Comparison of ENCODE assay signal across 21 mouse cellular contexts in the genomic region with DNA sequence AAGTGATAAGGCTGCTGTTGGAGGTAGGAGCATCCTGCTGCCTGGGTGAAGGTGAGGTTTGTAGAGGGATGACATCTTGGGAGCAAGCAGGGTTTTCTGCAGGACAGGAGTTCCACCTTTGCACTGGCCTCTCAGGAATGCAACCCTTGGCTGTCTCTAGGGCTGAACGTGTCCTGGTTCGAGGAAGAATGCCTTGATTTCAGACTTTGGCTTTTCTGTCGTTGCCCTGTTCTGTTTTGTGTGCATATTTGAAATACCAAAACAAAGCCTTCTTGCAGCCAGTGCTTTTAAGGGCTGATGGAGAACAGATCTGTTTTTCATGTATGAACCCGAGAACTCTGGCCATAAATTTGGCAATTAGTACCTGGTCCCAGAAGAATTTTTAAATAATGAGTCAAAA.
DNase-seq lines count a peak whose midpoint lies in the region; ATAC-seq lines count a peak whose summit lies in the region.
"Had no signal": no experiment of that assay in that cellular context is flagged by ENCODE, and none has a peak within 500 bp of the region (broad histone marks: within the 10 kb centered on the region; RNA-seq: fewer than 3 reads in every experiment).

No protein-coding gene starts in this region.

- WGBS in heart, embryonic 14.5 days: 11% methylated on average over 4 of the region's 4 CpGs
- 17% methylated on average over 4 of the region's 4 CpGs for WGBS in heart, embryonic 12.5 days
- 14% methylated on average over 4 of the region's 4 CpGs for WGBS in embryonic facial prominence, embryonic 14.5 days
- WGBS in kidney, embryonic 15.5 days: 37% methylated on average over 4 of the region's 4 CpGs
- WGBS in limb, embryonic 12.5 days: 9% methylated on average over 4 of the region's 4 CpGs
- 24% methylated on average over 4 of the region's 4 CpGs for WGBS in intestine, embryonic 16.5 days

- H3K4me1 ChIP-seq in heart, embryonic 14.5 days (ENCODE audit: control insufficient read depth in 2 of 2, insufficient read depth in 2 of 2, low read length in 2 of 2): peaks cover 11 to 43% of the 10 kb centered on the region in 2 experiments
- H3K4me1 ChIP-seq in heart, embryonic 12.5 days (replicated peaks): peaks cover 64% of the 10 kb centered on the region
- H3K4me1 ChIP-seq in embryonic facial prominence, embryonic 14.5 days (ENCODE audit: control insufficient read depth, insufficient read depth, low read length): peaks cover 13% of the 10 kb centered on the region
- H3K4me1 ChIP-seq in kidney, embryonic 15.5 days: peaks cover 28% of the 10 kb centered on the region
- peaks cover 61% of the 10 kb centered on the region for H3K4me1 ChIP-seq in limb, embryonic 12.5 days (replicated peaks)
- peaks cover 17% of the 10 kb centered on the region for H3K4me1 ChIP-seq in intestine, embryonic 16.5 days (ENCODE audit: control insufficient read depth, insufficient read depth, low read length)
- H3K4me1 ChIP-seq: hindbrain, embryonic 15.5 days had no signal

- H3K27me3 ChIP-seq in heart, embryonic 14.5 days (ENCODE audit: control insufficient read depth, insufficient read depth, low read length): no peaks in the 10 kb centered on the region
- H3K27me3 ChIP-seq in heart, embryonic 12.5 days (replicated peaks): no peaks in the 10 kb centered on the region
- no peaks in the 10 kb centered on the region for H3K27me3 ChIP-seq in embryonic facial prominence, embryonic 14.5 days (replicated peaks; ENCODE audit: control insufficient read depth, insufficient read depth, low read length)
- H3K27me3 ChIP-seq in kidney, embryonic 15.5 days: no peaks in the 10 kb centered on the region
- H3K27me3 ChIP-seq in limb, embryonic 12.5 days: no peaks in the 10 kb centered on the region
- no peaks in the 10 kb centered on the region for H3K27me3 ChIP-seq in intestine, embryonic 16.5 days (replicated peaks; ENCODE audit: control insufficient read depth, insufficient read depth, low read length)
- H3K27me3 ChIP-seq: hindbrain, embryonic 15.5 days; midbrain, embryonic 12.5 days had no signal

- H3K36me3 ChIP-seq in heart, embryonic 14.5 days (ENCODE audit: control insufficient read depth, insufficient read depth, low read length): no peaks in the 10 kb centered on the region
- H3K36me3 ChIP-seq in heart, embryonic 12.5 days: no peaks in the 10 kb centered on the region
- no peaks in the 10 kb centered on the region for H3K36me3 ChIP-seq in embryonic facial prominence, embryonic 14.5 days (ENCODE audit: control insufficient read depth, insufficient read depth, low read length)
- no peaks in the 10 kb centered on the region for H3K36me3 ChIP-seq in kidney, embryonic 15.5 days
- H3K36me3 ChIP-seq in limb, embryonic 12.5 days: no peaks in the 10 kb centered on the region
- H3K36me3 ChIP-seq in intestine, embryonic 16.5 days (ENCODE audit: control insufficient read depth, insufficient read depth, low read length): no peaks in the 10 kb centered on the region
- H3K36me3 ChIP-seq: hindbrain, embryonic 15.5 days; midbrain, embryonic 12.5 days had no signal

- no peak overlapping the region for H3K27ac ChIP-seq in heart, embryonic 14.5 days (replicated peaks in 1 of 2; ENCODE audit: control insufficient read depth in 1 of 2, insufficient read depth in 1 of 2, low read depth in 2 of 2, low read length in 2 of 2)
- no peak overlapping the region for H3K27ac ChIP-seq in heart, embryonic 12.5 days (ENCODE audit: poor library complexity, severe bottlenecking)
- 0 out of 2 replicates have a peak overlapping the region, but pooled peaks have one; percentile 33 for H3K27ac ChIP-seq in embryonic facial prominence, embryonic 14.5 days (replicated peaks; ENCODE audit: low read depth, low read length)
- H3K27ac ChIP-seq in kidney, embryonic 15.5 days: peak overlapping the region; percentile 30
- H3K27ac ChIP-seq in limb, embryonic 12.5 days: peak overlapping the region; percentile 83
- no peak overlapping the region for H3K27ac ChIP-seq in intestine, embryonic 16.5 days (ENCODE audit: low read length)
- H3K27ac ChIP-seq: hindbrain, embryonic 15.5 days; midbrain, embryonic 12.5 days had no signal

- DNase-seq in embryonic facial prominence, embryonic 14.5 days (ENCODE audit: low spot score): no peak
- DNase-seq in adrenal gland, postnatal 25 days: no peak
- DNase-seq in adrenal gland, adult (ENCODE audit: inconsistent age in 2 of 2, low spot score in 1 of 2): no peak
- DNase-seq: cerebellum, postnatal 10 days; embryo, embryonic 11 days; gastrocnemius, postnatal 10 days; heart, postnatal 36 days; layer of hippocampus, postnatal 36 days; liver, postnatal 0 days; retina, postnatal 1 day; right cerebral cortex, postnatal 4 days; thymus, postnatal 14 days had no signal

- no peaks in the 10 kb centered on the region for H3K9me3 ChIP-seq in heart, embryonic 14.5 days (ENCODE audit: control insufficient read depth, low read length)
- H3K9me3 ChIP-seq in heart, embryonic 12.5 days (replicated peaks): no peaks in the 10 kb centered on the region
- H3K9me3 ChIP-seq in embryonic facial prominence, embryonic 14.5 days (ENCODE audit: control insufficient read depth, low read length): no peaks in the 10 kb centered on the region
- H3K9me3 ChIP-seq in kidney, embryonic 15.5 days (replicated peaks): no peaks in the 10 kb centered on the region
- H3K9me3 ChIP-seq in limb, embryonic 12.5 days: no peaks in the 10 kb centered on the region
- no peaks in the 10 kb centered on the region for H3K9me3 ChIP-seq in intestine, embryonic 16.5 days (ENCODE audit: control insufficient read depth, low read length)
- H3K9me3 ChIP-seq: hindbrain, embryonic 15.5 days; midbrain, embryonic 12.5 days had no signal

- no peak overlapping the region for H3K4me2 ChIP-seq in heart, embryonic 14.5 days (ENCODE audit: low read length)
- H3K4me2 ChIP-seq in heart, embryonic 12.5 days: no peak overlapping the region
- H3K4me2 ChIP-seq in embryonic facial prominence, embryonic 14.5 days (ENCODE audit: low read depth, low read length): no peak overlapping the region
- no peak overlapping the region for H3K4me2 ChIP-seq in kidney, embryonic 15.5 days
- H3K4me2 ChIP-seq in limb, embryonic 12.5 days: 0 out of 2 replicates have a peak overlapping the region, but pooled peaks have one; percentile 7
- no peak overlapping the region for H3K4me2 ChIP-seq in intestine, embryonic 16.5 days (ENCODE audit: low read depth, low read length)
- H3K4me2 ChIP-seq: hindbrain, embryonic 15.5 days; midbrain, embryonic 12.5 days had no signal

- peak overlapping the region; percentile 25; the same call in 1 of the 2 replicates for H3K9ac ChIP-seq in heart, embryonic 14.5 days (ENCODE audit: low read length)
- no peak overlapping the region for H3K9ac ChIP-seq in heart, embryonic 12.5 days
- H3K9ac ChIP-seq in embryonic facial prominence, embryonic 14.5 days (ENCODE audit: low read depth, low read length): no peak overlapping the region
- no peak overlapping the region for H3K9ac ChIP-seq in kidney, embryonic 15.5 days
- H3K9ac ChIP-seq in limb, embryonic 12.5 days (replicated peaks): no peak overlapping the region
- no peak overlapping the region for H3K9ac ChIP-seq in intestine, embryonic 16.5 days (ENCODE audit: low read depth, low read length)
- H3K9ac ChIP-seq: hindbrain, embryonic 15.5 days; liver, postnatal 0 days; midbrain, embryonic 12.5 days had no signal

- no peak for ATAC-seq in heart, embryonic 14.5 days (ENCODE audit: insufficient number of reproducible peaks, insufficient read depth, low FRiP score, low read depth)
- no peak for ATAC-seq in heart, embryonic 12.5 days (ENCODE audit: insufficient number of reproducible peaks, low FRiP score)
- ATAC-seq in embryonic facial prominence, embryonic 14.5 days (ENCODE audit: low read depth): no peak
- 0 out of 2 replicates have a peak, but pooled peaks have one; percentile 25 for ATAC-seq in kidney, embryonic 15.5 days (replicated peaks; ENCODE audit: low FRiP score)
- no peak for ATAC-seq in limb, embryonic 12.5 days (ENCODE audit: insufficient number of reproducible peaks, insufficient read depth, low FRiP score, low TSS enrichment, low read depth)
- ATAC-seq in intestine, embryonic 16.5 days: no peak
- ATAC-seq: intestine, postnatal 0 days; liver, postnatal 0 days had no signal

- H3K4me3 ChIP-seq in heart, embryonic 14.5 days (ENCODE audit: control insufficient read depth in 1 of 2, insufficient read depth in 1 of 2, low read depth in 1 of 2, low read length in 2 of 2): no peak overlapping the region
- H3K4me3 ChIP-seq in heart, embryonic 12.5 days: no peak overlapping the region
- no peak overlapping the region for H3K4me3 ChIP-seq in embryonic facial prominence, embryonic 14.5 days (ENCODE audit: low read depth, low read length)
- H3K4me3 ChIP-seq in kidney, embryonic 15.5 days (replicated peaks): no peak overlapping the region
- H3K4me3 ChIP-seq in limb, embryonic 12.5 days (replicated peaks): no peak overlapping the region
- no peak overlapping the region for H3K4me3 ChIP-seq in intestine, embryonic 16.5 days (ENCODE audit: low read length)
- H3K4me3 ChIP-seq: hindbrain, embryonic 15.5 days; midbrain, embryonic 12.5 days; myocyte had no signal

Comparison
In these comparisons a context has a peak if more than half of its experiments do, and no peak if none do; other contexts are left out.
1. H3K27ac ChIP-seq: peak in embryonic facial prominence, embryonic 14.5 days (single experiment), kidney, embryonic 15.5 days (single experiment) and limb, embryonic 12.5 days (single experiment); none in heart, embryonic 14.5 days (0 of 2), heart, embryonic 12.5 days (single experiment) and intestine, embryonic 16.5 days (single experiment).